Mouse (Mus musculus): ENCODE results near the gene Usf1.
A peak's percentile ranks its signal among the peaks of the same experiment; 100 is the strongest.

Gene Usf1

GRCm38 (mm10) chr1:171418660-171419059, 7.5 kb downstream of the Usf1 start, which contains the start of gene Tstd1:
Gene Tstd1, plus strand, starts transcription at chr1:171418872.
- no peak for DNase-seq (ENCODE audit: low spot score)

- DNase-seq (ENCODE audit: low spot score), result no peak
Observed at GRCm38 (mm10) chr1:171419291-171419882, 8.3 kb downstream of the Usf1 start.

GRCm38 (mm10) chr1:171419905-171420304, 8.8 kb downstream of the Usf1 start:
- no peak for DNase-seq (ENCODE audit: low spot score)

GRCm38 (mm10) chr1:171422504-171423095, 11.5 kb downstream of the Usf1 start:
- DNase-seq (ENCODE audit: low spot score), result no peak

GRCm38 (mm10) chr1:171424638-171425037, 13.5 kb downstream of the Usf1 start:
- DNase-seq (ENCODE audit: low spot score), result no peak

GRCm38 (mm10) chr1:171425126-171425525, 14.0 kb downstream of the Usf1 start:
- no peak for DNase-seq (ENCODE audit: low spot score)

- DNase-seq (ENCODE audit: low spot score), result no peak
Observed at GRCm38 (mm10) chr1:171432158-171432557, 21.0 kb downstream of the Usf1 start.

GRCm38 (mm10) chr1:171435288-171435814, 24.2 kb downstream of the Usf1 start:
- no peak for DNase-seq (ENCODE audit: low spot score)

- DNase-seq (ENCODE audit: low spot score), result no peak
Observed at GRCm38 (mm10) chr1:171435974-171436373, 24.9 kb downstream of the Usf1 start.

GRCm38 (mm10) chr1:171437264-171438013, 26.3 kb downstream of the Usf1 start, which contains the start of gene F11r:
Gene F11r, plus strand, starts transcription at chr1:171437535.
- DNase-seq (ENCODE audit: low spot score), result peak; percentile 88

- DNase-seq (ENCODE audit: low spot score), result no peak
Observed at GRCm38 (mm10) chr1:171438014-171438670, 27.0 kb downstream of the Usf1 start.

GRCm38 (mm10) chr1:171439072-171439471, 28.0 kb downstream of the Usf1 start:
- no peak for DNase-seq (ENCODE audit: low spot score)

GRCm38 (mm10) chr1:171440025-171440725, 29.1 kb downstream of the Usf1 start:
- no peak for DNase-seq (ENCODE audit: low spot score)

GRCm38 (mm10) chr1:171441466-171442412, 30.6 kb downstream of the Usf1 start:
- DNase-seq (ENCODE audit: low spot score), result no peak

- no peak for DNase-seq (ENCODE audit: low spot score)
Observed at GRCm38 (mm10) chr1:171442413-171442760, 31.3 kb downstream of the Usf1 start.

- DNase-seq (ENCODE audit: low spot score), result no peak
Observed at GRCm38 (mm10) chr1:171445050-171445449, 33.9 kb downstream of the Usf1 start.

GRCm38 (mm10) chr1:171446854-171447253, 35.7 kb downstream of the Usf1 start:
- no peak for DNase-seq (ENCODE audit: low spot score)

GRCm38 (mm10) chr1:171447692-171448091, 36.6 kb downstream of the Usf1 start:
- no peak for DNase-seq (ENCODE audit: low spot score)

- no peak for DNase-seq (ENCODE audit: low spot score)
Observed at GRCm38 (mm10) chr1:171450062-171450461, 38.9 kb downstream of the Usf1 start.

- DNase-seq (ENCODE audit: low spot score), result no peak
Observed at GRCm38 (mm10) chr1:171451001-171451400, 39.9 kb downstream of the Usf1 start.

- DNase-seq (ENCODE audit: low spot score), result no peak
Observed at GRCm38 (mm10) chr1:171452522-171452921, 41.4 kb downstream of the Usf1 start.

Measured in urinary bladder, postnatal 25 days (tissue).